Comparison of ENCODE assay signal across 20 mouse cellular contexts in the genomic region with DNA sequence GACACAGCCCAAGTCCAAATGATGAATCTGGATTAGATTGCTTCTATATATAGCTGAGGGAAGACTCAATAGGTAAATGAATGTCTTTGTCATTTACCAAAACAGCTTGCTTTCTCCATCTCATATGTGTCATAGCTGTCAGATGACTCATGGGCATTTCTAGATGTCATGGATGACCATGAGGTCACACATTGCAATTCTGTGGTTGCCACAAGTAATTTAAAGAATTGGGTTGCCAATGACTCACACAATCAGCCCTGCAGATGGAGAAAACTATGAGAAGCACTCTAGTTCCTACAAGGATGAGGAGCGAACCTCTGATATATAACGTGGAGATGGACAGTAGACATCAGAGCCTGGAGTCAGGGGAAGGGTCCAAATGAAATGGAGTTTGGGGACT. TPM values are rescaled to one million over a fixed set of nuclear protein-coding genes. Genes with fewer than 3 reads are reported as not detected.
A peak's percentile ranks its signal among the peaks of the same experiment; 100 is the strongest.
DNase-seq lines count a peak whose midpoint lies in the region.
"Had no signal": no experiment of that assay in that cellular context is flagged by ENCODE, and none has a peak within 500 bp of the region (broad histone marks: within the 10 kb centered on the region; RNA-seq: fewer than 3 reads in every experiment).

No protein-coding gene starts in this region.

- DNase-seq in 416B (ENCODE audit: low read depth) (peak; percentile 69), NIH3T3 (ENCODE audit: low read depth) (peak; percentile 90)
- DNase-seq in fibroblast of lung, adult 2 months (ENCODE audit: low read depth), result peak; percentile 37
- peak; percentile 12 to 42 for DNase-seq in natural killer cell, adult 2 months (ENCODE audit: low spot score in 2 of 2)
- no peak for DNase-seq in right cerebral cortex, postnatal 4 days
- DNase-seq in layer of hippocampus, postnatal 36 days, result no peak
- no peak for DNase-seq in kidney, postnatal 4 days
- DNase-seq: adrenal gland, adult 2 months; adrenal gland, postnatal 25 days; cerebellum, adult 11-12 months; cerebellum, adult 9-10 months; cerebellum, postnatal 36 days; gastrocnemius, postnatal 36 days; heart, adult 18-20 months; heart, postnatal 10 days; kidney, adult 18-20 months had no signal

RNA-seq across cellular contexts. Expression of a gene that starts 8.5 kb away (rescaled TPM):
- total RNA-seq in layer of hippocampus, postnatal 36 days (2021), result not detected
- total RNA-seq: gastrocnemius, adult 8-10 months; hindbrain, postnatal 0 days had no signal

RNA-seq across cellular contexts. Expression of a gene that starts 28.0 kb away (rescaled TPM):
- total RNA-seq in layer of hippocampus, postnatal 36 days (2021), result not detected
- total RNA-seq: adrenal gland, adult 2 months; adrenal gland, postnatal 25 days; gastrocnemius, adult 8-10 months; gastrocnemius, postnatal 36 days; heart, adult 18-20 months; heart, postnatal 10 days; hematopoietic stem cell, adult 5-6 weeks; hindbrain, postnatal 0 days had no signal

RNA-seq across cellular contexts. Expression of a gene that starts 37.4 kb away (rescaled TPM):
- total RNA-seq in layer of hippocampus, postnatal 36 days (2021), result not detected
- total RNA-seq: gastrocnemius, adult 8-10 months; gastrocnemius, postnatal 36 days; heart, postnatal 10 days; hindbrain, postnatal 0 days had no signal

RNA-seq across cellular contexts. Expression of a gene that starts 41.1 kb away (rescaled TPM):
- not detected for total RNA-seq in layer of hippocampus, postnatal 36 days (2021)
- total RNA-seq: adrenal gland, adult 2 months; adrenal gland, postnatal 25 days; ES-E14; gastrocnemius, adult 8-10 months; gastrocnemius, postnatal 36 days; heart, adult 18-20 months; heart, postnatal 10 days; hematopoietic stem cell, adult 5-6 weeks; hindbrain, postnatal 0 days had no signal

RNA-seq across cellular contexts. Expression of a gene that starts 44.4 kb away (rescaled TPM):
- total RNA-seq in layer of hippocampus, postnatal 36 days (2021), result 10 to 100 TPM; 68.4 to 74.4 TPM

Comparison
In these comparisons a context has a peak if more than half of its experiments do, and no peak if none do; other contexts are left out.
1. DNase-seq: peak in 416B (single experiment), NIH3T3 (single experiment), fibroblast of lung, adult 2 months (single experiment) and natural killer cell, adult 2 months (2 of 2); none in right cerebral cortex, postnatal 4 days (single experiment), layer of hippocampus, postnatal 36 days (0 of 2) and kidney, postnatal 4 days (0 of 2).